ENCODE assay signal across 8 mouse cellular contexts in genomic region chr11:116670386-116670785, GRCm38 (mm10). TPM values are rescaled to one million over a fixed set of nuclear protein-coding genes. Genes with fewer than 3 reads are reported as not detected.
DNase-seq lines count a peak whose midpoint lies in the region; ATAC-seq and TF ChIP-seq lines count a peak whose summit lies in the region.
"Had no signal": no experiment of that assay in that cellular context is flagged by ENCODE, and none has a peak within 500 bp of the region (broad histone marks: within the 10 kb centered on the region; RNA-seq: fewer than 3 reads in every experiment).

No protein-coding gene starts in this region.

- H3K4me3 ChIP-seq in liver, embryonic 11.5 days (ENCODE audit: low read depth, low read length), result no peak overlapping the region
- H3K4me3 ChIP-seq in embryonic facial prominence, embryonic 14.5 days (ENCODE audit: low read depth, low read length), result peak overlapping the region; percentile 65; the same call in 1 of the 2 replicates
- H3K4me3 ChIP-seq in limb, embryonic 12.5 days (replicated peaks), result peak overlapping the region; percentile 79; the same call in 1 of the 2 replicates
- peak overlapping the region; percentile 73 for H3K4me3 ChIP-seq in midbrain, postnatal 0 days (ENCODE audit: low read depth, low read length)

- ATAC-seq in liver, embryonic 11.5 days (replicated peaks; ENCODE audit: low FRiP score), result no peak
- no peak for ATAC-seq in embryonic facial prominence, embryonic 14.5 days (ENCODE audit: low read depth)
- no peak for ATAC-seq in limb, embryonic 12.5 days (ENCODE audit: insufficient number of reproducible peaks, insufficient read depth, low FRiP score, low TSS enrichment, low read depth)
- no peak for ATAC-seq in midbrain, postnatal 0 days (ENCODE audit: low FRiP score)

- no peaks in the 10 kb centered on the region for H3K9me3 ChIP-seq in liver, embryonic 11.5 days (ENCODE audit: control insufficient read depth, low read length)
- no peaks in the 10 kb centered on the region for H3K9me3 ChIP-seq in embryonic facial prominence, embryonic 14.5 days (ENCODE audit: control insufficient read depth, low read length)
- no peaks in the 10 kb centered on the region for H3K9me3 ChIP-seq in limb, embryonic 12.5 days
- no peaks in the 10 kb centered on the region for H3K9me3 ChIP-seq in midbrain, postnatal 0 days (ENCODE audit: low read length)

- H3K27ac ChIP-seq in liver, embryonic 11.5 days (ENCODE audit: low read depth, low read length), result no peak overlapping the region
- H3K27ac ChIP-seq in embryonic facial prominence, embryonic 14.5 days (replicated peaks; ENCODE audit: low read depth, low read length), result no peak overlapping the region
- H3K27ac ChIP-seq in limb, embryonic 12.5 days, result no peak overlapping the region
- peak overlapping the region; percentile 51; the same call in 1 of the 2 replicates for H3K27ac ChIP-seq in midbrain, postnatal 0 days (ENCODE audit: low read depth, low read length)
- H3K27ac ChIP-seq: kidney, postnatal 0 days had no signal

- peak overlapping the region; percentile 68 for H3K4me2 ChIP-seq in liver, embryonic 11.5 days
- peak overlapping the region; percentile 82 for H3K4me2 ChIP-seq in embryonic facial prominence, embryonic 14.5 days (ENCODE audit: low read depth, low read length)
- peak overlapping the region; percentile 67 for H3K4me2 ChIP-seq in limb, embryonic 12.5 days
- H3K4me2 ChIP-seq in midbrain, postnatal 0 days (ENCODE audit: low read depth, low read length, poor library complexity, severe bottlenecking), result peak overlapping the region; percentile 87

- H3K4me1 ChIP-seq in liver, embryonic 11.5 days (replicated peaks; ENCODE audit: control insufficient read depth, insufficient read depth, low read length), result peaks cover 36% of the 10 kb centered on the region
- H3K4me1 ChIP-seq in embryonic facial prominence, embryonic 14.5 days (ENCODE audit: control insufficient read depth, insufficient read depth, low read length), result peaks cover 19% of the 10 kb centered on the region
- peaks cover 50% of the 10 kb centered on the region for H3K4me1 ChIP-seq in limb, embryonic 12.5 days (replicated peaks)
- peaks cover 5% of the 10 kb centered on the region; the same call in 1 of the 2 replicates for H3K4me1 ChIP-seq in midbrain, postnatal 0 days (ENCODE audit: insufficient read depth, low read length)

- H3K9ac ChIP-seq in liver, embryonic 11.5 days (ENCODE audit: low read depth, low read length), result peak overlapping the region; percentile 94
- H3K9ac ChIP-seq in embryonic facial prominence, embryonic 14.5 days (ENCODE audit: low read depth, low read length), result peak overlapping the region; percentile 86; the same call in 1 of the 2 replicates
- H3K9ac ChIP-seq in limb, embryonic 12.5 days (replicated peaks), result no peak overlapping the region
- H3K9ac ChIP-seq in midbrain, postnatal 0 days (replicated peaks; ENCODE audit: low read length, poor library complexity, severe bottlenecking), result peak overlapping the region; percentile 42; the same call in 1 of the 2 replicates

- no peak for TF ChIP-seq CTCF in midbrain, postnatal 0 days (IDR thresholded peaks at IDR 0.05)

- peaks cover 22% of the 10 kb centered on the region for H3K36me3 ChIP-seq in liver, embryonic 11.5 days (ENCODE audit: control insufficient read depth, insufficient read depth, low read length)
- H3K36me3 ChIP-seq in embryonic facial prominence, embryonic 14.5 days (ENCODE audit: control insufficient read depth, insufficient read depth, low read length), result peaks cover 28% of the 10 kb centered on the region
- H3K36me3 ChIP-seq in limb, embryonic 12.5 days, result peaks cover 29% of the 10 kb centered on the region
- peaks cover 10% of the 10 kb centered on the region; the same call in 1 of the 2 replicates for H3K36me3 ChIP-seq in midbrain, postnatal 0 days (ENCODE audit: insufficient read depth, low read length)

- 76% methylated on average over 7 of the region's 7 CpGs for WGBS in liver, embryonic 11.5 days
- 59% methylated on average over 7 of the region's 7 CpGs for WGBS in embryonic facial prominence, embryonic 14.5 days
- 65% methylated on average over 7 of the region's 7 CpGs for WGBS in limb, embryonic 12.5 days
- 85% methylated on average over 7 of the region's 7 CpGs for WGBS in midbrain, postnatal 0 days

- no peak for DNase-seq in liver, embryonic 11.5 days (ENCODE audit: low spot score)
- no peak for DNase-seq in liver
- no peak for DNase-seq in embryonic facial prominence, embryonic 14.5 days (ENCODE audit: low spot score)
- DNase-seq in midbrain, postnatal 0 days (ENCODE audit: low spot score), result no peak
- DNase-seq in layer of hippocampus, adult 8-10 months (ENCODE audit: low spot score in 2 of 2), result no peak
- DNase-seq in layer of hippocampus, postnatal 36 days, result no peak

- H3K27me3 ChIP-seq in liver, embryonic 11.5 days (replicated peaks; ENCODE audit: control insufficient read depth, insufficient read depth, low read length), result no peaks in the 10 kb centered on the region
- no peaks in the 10 kb centered on the region; the same call in 1 of the 2 replicates for H3K27me3 ChIP-seq in embryonic facial prominence, embryonic 14.5 days (replicated peaks; ENCODE audit: control insufficient read depth, insufficient read depth, low read length)
- H3K27me3 ChIP-seq in limb, embryonic 12.5 days, result no peaks in the 10 kb centered on the region; the same call in 1 of the 2 replicates
- no peaks in the 10 kb centered on the region for H3K27me3 ChIP-seq in midbrain, postnatal 0 days (ENCODE audit: insufficient read depth, low read length)

RNA-seq across cellular contexts. Expression of gene Cygb, which starts 16.3 kb away (rescaled TPM):
- 2.0 and 2.5 TPM in 2 replicates for polyA plus RNA-seq in liver, embryonic 11.5 days (2014; fragmentation: Nextera tagmentation; extraction: Ambion mirVana)
- polyA plus RNA-seq in embryonic facial prominence, embryonic 14.5 days (2014; fragmentation: Nextera tagmentation; extraction: Ambion mirVana), result 17.8 and 20.5 TPM in 2 replicates
- polyA plus RNA-seq in limb, embryonic 12.5 days (2016; fragmentation: Nextera tagmentation; extraction: Ambion mirVana), result 3.1 and 3.6 TPM in 2 replicates
- total RNA-seq in midbrain, postnatal 0 days (2014; rRNA removed), result 38.7 and 44.2 TPM in 2 replicates
- 40.5 and 43.5 TPM in 2 replicates for polyA plus RNA-seq in midbrain, postnatal 0 days (2015; fragmentation: Nextera tagmentation; extraction: Ambion mirVana)
- 10 to 100 TPM; 57.2 to 76.1 (median 63.0) TPM for total RNA-seq in layer of hippocampus, adult 8-10 months (2022)
- total RNA-seq in layer of hippocampus, postnatal 36 days (2021), result 10 to 100 TPM; 72.2 to 74.8 TPM

RNA-seq across cellular contexts. Expression of gene Prcd, which starts 17.1 kb away (rescaled TPM):
- polyA plus RNA-seq in liver, embryonic 11.5 days (2014; fragmentation: Nextera tagmentation; extraction: Ambion mirVana), result 0.62 and 0.74 TPM in 2 replicates
- polyA plus RNA-seq in embryonic facial prominence, embryonic 14.5 days (2014; fragmentation: Nextera tagmentation; extraction: Ambion mirVana), result 0.84 and 2.3 TPM in 2 replicates
- 0.45 and 0.63 TPM in 2 replicates for polyA plus RNA-seq in limb, embryonic 12.5 days (2016; fragmentation: Nextera tagmentation; extraction: Ambion mirVana)
- 3.7 TPM in 1 of 2 replicates, not detected in the other for total RNA-seq in midbrain, postnatal 0 days (2014; rRNA removed)
- 4.8 and 6.0 TPM in 2 replicates for polyA plus RNA-seq in midbrain, postnatal 0 days (2015; fragmentation: Nextera tagmentation; extraction: Ambion mirVana)
- total RNA-seq in layer of hippocampus, adult 8-10 months (2022), result 1 to 10 TPM; 4.8 to 8.5 (median 5.8) TPM
- 1 to 10 TPM; 5.0 to 5.2 TPM for total RNA-seq in layer of hippocampus, postnatal 36 days (2021)

RNA-seq across cellular contexts. Expression of gene Rhbdf2, which starts 43.6 kb away (rescaled TPM):
- polyA plus RNA-seq in liver, embryonic 11.5 days (2014; fragmentation: Nextera tagmentation; extraction: Ambion mirVana), result 9.9 and 10.6 TPM in 2 replicates
- polyA plus RNA-seq in embryonic facial prominence, embryonic 14.5 days (2014; fragmentation: Nextera tagmentation; extraction: Ambion mirVana), result 3.6 and 4.4 TPM in 2 replicates
- 4.1 and 5.1 TPM in 2 replicates for polyA plus RNA-seq in limb, embryonic 12.5 days (2016; fragmentation: Nextera tagmentation; extraction: Ambion mirVana)
- 3.4 and 4.5 TPM in 2 replicates for total RNA-seq in midbrain, postnatal 0 days (2014; rRNA removed)
- polyA plus RNA-seq in midbrain, postnatal 0 days (2015; fragmentation: Nextera tagmentation; extraction: Ambion mirVana), result 1.0 TPM in 2 replicates
- 1 to 10 TPM; 1.1 to 2.5 (median 1.8) TPM for total RNA-seq in layer of hippocampus, adult 8-10 months (2022)
- 1 to 10 TPM in 1 of 2 experiments, under 1 TPM in 1; 0.90 to 1.4 TPM for total RNA-seq in layer of hippocampus, postnatal 36 days (2021)
